Mouse (Mus musculus) midbrain, embryonic 15.5 days (tissue): ENCODE data around the gene Mrpl58. TPM values are rescaled to one million over a fixed set of nuclear protein-coding genes. Genes with fewer than 3 reads are reported as not detected.
A peak's percentile ranks its signal among the peaks of the same experiment; 100 is the strongest.

Experiments
- ATAC-seq: fragments of 200-750 bp; cut with Nextera tagmentation; replicated peaks from 2 replicates; pipeline ENCODE4 v1.8.0; 2017; ENCODE audit warnings: moderate TSS enrichment
- H3K27ac ChIP-seq: fragments of 300-500 bp; sonication (generic); 2 replicates; pipeline ENCODE4 v1.5.1; 2015; ENCODE audit warnings: mild to moderate bottlenecking, inconsistent platforms
- H3K27me3 ChIP-seq: fragments of 300-500 bp; sonication (generic); replicated peaks from 2 replicates; pipeline ENCODE4 v1.6.1; 2015; ENCODE audit warnings: inconsistent platforms
- H3K36me3 ChIP-seq: fragments of 300-500 bp; sonication (generic); replicated peaks from 2 replicates; pipeline ENCODE4 v1.6.1; 2015; ENCODE audit warnings: inconsistent platforms
- H3K4me1 ChIP-seq: fragments of 300-500 bp; sonication (generic); 2 replicates; pipeline ENCODE4 v1.6.1; 2015; ENCODE audit warnings: inconsistent platforms
- H3K4me2 ChIP-seq: fragments of 300-500 bp; sonication (generic); 2 replicates; pipeline ENCODE4 v1.6.1; 2015; ENCODE audit warnings: inconsistent platforms, mild to moderate bottlenecking, moderate library complexity
- H3K4me3 ChIP-seq: fragments of 300-500 bp; sonication (generic); 2 replicates; pipeline ENCODE4 v1.5.1; 2015; ENCODE audit warnings: mild to moderate bottlenecking, inconsistent platforms
- H3K9ac ChIP-seq: fragments of 300-500 bp; sonication (generic); 2 replicates; pipeline ENCODE4 v1.6.1; 2015; ENCODE audit warnings: mild to moderate bottlenecking, inconsistent platforms
- H3K9me3 ChIP-seq: fragments of 300-500 bp; sonication (generic); 2 replicates; pipeline ENCODE4 v1.6.1; 2016; ENCODE audit warnings: inconsistent platforms
- WGBS: fragments of 180-500 bp; shearing (Covaris S2); methylation state at CpG from one replicate; pipeline ENCODE4 v1.1.7; 2015; ENCODE audit warnings: mixed read lengths; 5-methylcytosine and 5-hydroxymethylcytosine counted together
- polyA plus RNA-seq: library from polyadenylated mRNA; unstranded; fragments of >200 nt; fragmentation: Nextera tagmentation; extraction: Ambion mirVana; gene quantifications from 2 replicates; pipeline ENCODE4 v1.2.1, GENCODE M21; 2015

Gene Mrpl58
- 182 and 191 TPM in 2 replicates for polyA plus RNA-seq

DNA sequence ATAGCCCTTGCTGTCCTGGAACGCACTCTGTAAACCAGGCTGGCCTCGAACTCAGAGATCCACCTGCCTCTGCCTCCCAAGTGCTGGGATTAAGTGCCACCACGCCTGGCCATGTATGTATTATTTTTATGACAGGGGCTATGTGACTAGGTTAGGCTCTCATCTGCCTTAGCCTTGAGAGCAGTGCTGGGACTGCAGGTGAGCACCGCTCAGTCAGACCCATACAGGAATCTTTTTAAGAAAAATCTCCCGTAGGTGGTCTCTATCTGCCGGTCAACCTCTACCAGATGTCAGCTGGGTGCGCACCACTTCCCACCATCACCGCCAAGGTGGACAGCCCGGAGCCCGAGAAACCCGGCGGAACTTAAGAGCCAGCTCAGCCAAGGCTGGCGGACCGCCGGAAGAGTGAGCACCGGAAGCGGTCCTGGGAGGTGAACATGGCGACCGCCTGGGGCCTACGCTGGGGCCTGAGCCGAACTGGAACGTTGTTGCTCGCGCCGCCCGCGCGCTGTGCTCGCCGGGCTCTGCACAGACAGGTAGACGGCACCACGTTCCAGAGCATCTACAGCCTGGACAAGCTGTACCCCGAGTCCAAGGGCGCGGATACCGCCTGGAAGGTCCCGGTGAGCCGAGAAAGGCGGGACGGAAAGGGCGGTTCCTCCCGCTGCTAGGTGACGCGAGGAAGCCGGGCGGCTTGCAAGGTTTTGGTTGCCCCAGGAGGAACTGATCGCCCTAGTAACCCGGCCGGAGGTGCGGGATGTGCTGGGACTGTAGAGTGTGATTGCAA, at the start of gene Mrpl58:
Gene Mrpl58, plus strand, starts transcription at position 415 of the 787 bp plus-strand sequence.
- Histone ChIP-seq H3K4me3 (peak within 1 kb of the TSS; percentile 78), H3K4me1 (peaks cover 39% of the 10 kb centered on the region), H3K27ac (peak within 1 kb of the TSS; percentile 91), H3K4me2 (peak within 1 kb of the TSS; percentile 82), H3K9ac (peak within 1 kb of the TSS; percentile 90), H3K9me3 (no peaks in the 10 kb centered on the region), H3K27me3 (no peaks in the 10 kb centered on the region), H3K36me3 (no peaks in the 10 kb centered on the region)
- WGBS = 3% methylated on average over 50 of the region's 50 CpGs
- ATAC-seq = peak; percentile 91

DNA sequence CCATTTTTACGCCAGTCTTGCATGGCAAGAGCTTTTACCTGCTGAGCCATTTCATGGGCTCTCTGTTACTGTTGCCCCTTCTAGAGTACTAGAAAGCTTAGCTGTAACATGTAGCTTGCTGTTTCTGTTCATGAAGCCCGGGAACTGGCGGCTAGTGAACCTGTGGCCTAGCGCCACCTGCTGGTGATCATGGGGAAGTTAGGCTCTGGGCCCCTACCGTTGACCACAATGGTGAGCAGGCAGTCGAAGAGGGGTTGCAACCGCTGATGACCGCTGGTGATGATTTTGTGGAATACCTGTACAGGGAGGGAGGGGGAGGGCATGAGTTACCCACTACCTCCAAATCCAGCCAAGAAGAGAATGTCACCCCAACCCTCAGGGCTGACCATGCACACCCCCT, 49.4 kb upstream of the Mrpl58 start:
- peak; percentile 38; the same call in 1 of the 2 replicates for ATAC-seq
- Histone ChIP-seq H3K4me2 (no peak overlapping the region), H3K4me1 (peaks cover 7% of the 10 kb centered on the region), H3K27ac (no peak overlapping the region), H3K36me3 (peaks cover 23% of the 10 kb centered on the region), H3K27me3 (no peaks in the 10 kb centered on the region), H3K9ac (no peak overlapping the region), H3K9me3 (no peaks in the 10 kb centered on the region), H3K4me3 (no peak overlapping the region)
- 9% methylated on average over 8 of the region's 8 CpGs for WGBS

DNA sequence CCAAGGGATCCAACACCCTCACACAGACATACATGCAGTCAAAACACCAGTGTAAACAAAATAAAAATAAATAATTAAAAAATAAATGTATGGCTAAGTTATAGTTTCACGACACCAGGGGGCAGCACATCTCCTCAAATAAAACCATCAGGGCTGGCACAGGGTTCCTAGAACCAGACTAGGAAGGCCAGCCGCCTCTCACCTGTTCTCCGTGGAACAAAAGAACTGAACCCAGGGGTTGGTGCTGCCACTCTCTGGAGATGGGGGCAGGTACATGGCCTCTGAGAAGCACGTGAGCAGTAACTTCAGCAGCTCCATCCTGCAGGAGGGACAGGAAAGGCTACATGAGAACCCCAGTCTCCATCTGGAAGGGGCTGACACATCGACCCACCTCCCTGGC, 45.1 kb upstream of the Mrpl58 start:
- ATAC-seq = peak; percentile 59; the same call in 1 of the 2 replicates
- peak overlapping the region; percentile 52 for H3K27ac ChIP-seq
- H3K9me3 ChIP-seq = no peaks in the 10 kb centered on the region
- H3K36me3 ChIP-seq = peaks cover 4% of the 10 kb centered on the region
- H3K4me2 ChIP-seq = no peak overlapping the region
- WGBS = 17% methylated on average over 5 of the region's 5 CpGs
- H3K4me1 ChIP-seq = peaks cover 13% of the 10 kb centered on the region
- H3K4me3 ChIP-seq = no peak overlapping the region
- H3K27me3 ChIP-seq = no peaks in the 10 kb centered on the region
- 0 out of 2 replicates have a peak overlapping the region, but pooled peaks have one; percentile 18 for H3K9ac ChIP-seq

DNA sequence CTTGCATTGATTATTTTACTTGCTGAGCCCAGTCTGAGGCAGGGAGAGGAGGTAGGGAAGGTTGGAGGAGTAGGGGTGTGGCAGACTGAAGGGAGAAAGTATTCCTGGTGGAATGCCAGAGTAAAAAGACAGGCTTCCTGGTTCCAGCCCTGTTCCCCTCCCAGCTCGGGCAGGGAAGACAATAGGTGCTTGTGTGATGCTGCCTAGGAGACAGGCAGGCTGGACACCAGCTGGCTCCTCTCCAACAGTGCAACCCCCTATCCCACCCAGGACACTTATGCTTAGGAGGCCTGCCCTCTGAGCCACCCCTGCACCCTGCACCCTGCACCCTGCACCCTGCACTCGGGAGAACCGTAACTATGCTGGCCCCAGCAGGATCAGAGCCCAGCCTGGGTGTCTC, 44.3 kb upstream of the Mrpl58 start:
- Histone ChIP-seq H3K4me2 (no peak overlapping the region), H3K27ac (peak overlapping the region; percentile 52; the same call in 1 of the 2 replicates), H3K36me3 (peaks cover 3% of the 10 kb centered on the region), H3K4me1 (peaks cover 18% of the 10 kb centered on the region), H3K4me3 (no peak overlapping the region), H3K9me3 (no peaks in the 10 kb centered on the region), H3K27me3 (no peaks in the 10 kb centered on the region), H3K9ac (no peak overlapping the region)
- no peak for ATAC-seq
- 48% methylated on average over 3 of the region's 3 CpGs for WGBS

DNA sequence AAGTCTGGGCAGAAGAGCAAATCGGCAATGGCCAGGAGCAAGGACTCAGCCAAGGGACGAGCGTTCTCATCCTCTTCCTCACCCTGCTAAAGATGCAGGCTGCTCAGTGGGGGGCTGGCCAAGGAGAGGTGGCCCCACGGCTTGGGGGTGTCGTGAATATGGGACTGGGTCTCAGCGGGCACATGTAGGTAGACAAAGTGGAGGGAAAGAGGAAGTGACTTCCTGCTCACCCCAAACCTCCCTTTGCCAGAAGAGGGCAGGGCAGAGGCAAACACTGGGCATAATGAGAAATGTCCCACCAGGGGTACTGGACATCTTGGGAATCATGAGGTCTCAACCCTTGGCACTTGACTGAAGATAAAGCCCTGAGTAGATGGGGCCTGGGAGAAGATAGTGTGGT, 43.8 kb upstream of the Mrpl58 start:
- Histone ChIP-seq H3K36me3 (peaks cover 3% of the 10 kb centered on the region), H3K4me3 (no peak overlapping the region), H3K9me3 (no peaks in the 10 kb centered on the region), H3K9ac (no peak overlapping the region), H3K4me2 (no peak overlapping the region), H3K27ac (peak overlapping the region; percentile 14; the same call in 1 of the 2 replicates), H3K27me3 (no peaks in the 10 kb centered on the region), H3K4me1 (peaks cover 22% of the 10 kb centered on the region)
- ATAC-seq = no peak
- 67% methylated on average over 6 of the region's 6 CpGs for WGBS

DNA sequence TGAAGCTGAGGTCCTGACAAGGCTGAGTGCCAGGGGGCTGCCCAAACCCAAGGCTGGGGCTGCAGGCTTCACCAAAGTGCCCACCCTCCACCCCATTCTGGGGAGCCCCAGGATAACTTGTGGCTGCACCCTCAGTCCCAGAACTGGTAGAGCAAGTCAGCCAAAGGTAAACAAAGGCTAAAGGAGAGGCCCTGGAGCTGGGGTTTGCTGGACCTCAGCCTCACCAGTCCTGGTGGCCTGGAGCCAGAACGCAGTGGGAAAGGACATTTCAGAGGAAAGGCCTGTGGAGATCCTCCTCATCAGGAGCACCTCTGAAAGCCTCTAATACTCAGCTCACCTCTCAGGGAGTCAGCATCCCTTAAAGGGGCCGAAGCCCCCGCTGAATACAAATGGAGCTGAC, 39.4 kb upstream of the Mrpl58 start:
- no peak overlapping the region for H3K9ac ChIP-seq
- H3K9me3 ChIP-seq = no peaks in the 10 kb centered on the region
- H3K4me2 ChIP-seq = no peak overlapping the region
- ATAC-seq = no peak
- H3K4me3 ChIP-seq = no peak overlapping the region
- no peak overlapping the region for H3K27ac ChIP-seq
- H3K27me3 ChIP-seq = no peaks in the 10 kb centered on the region
- WGBS = 87% methylated on average over 3 of the region's 3 CpGs
- H3K36me3 ChIP-seq = no peaks in the 10 kb centered on the region; the same call in 1 of the 2 replicates
- peaks cover 36% of the 10 kb centered on the region for H3K4me1 ChIP-seq

DNA sequence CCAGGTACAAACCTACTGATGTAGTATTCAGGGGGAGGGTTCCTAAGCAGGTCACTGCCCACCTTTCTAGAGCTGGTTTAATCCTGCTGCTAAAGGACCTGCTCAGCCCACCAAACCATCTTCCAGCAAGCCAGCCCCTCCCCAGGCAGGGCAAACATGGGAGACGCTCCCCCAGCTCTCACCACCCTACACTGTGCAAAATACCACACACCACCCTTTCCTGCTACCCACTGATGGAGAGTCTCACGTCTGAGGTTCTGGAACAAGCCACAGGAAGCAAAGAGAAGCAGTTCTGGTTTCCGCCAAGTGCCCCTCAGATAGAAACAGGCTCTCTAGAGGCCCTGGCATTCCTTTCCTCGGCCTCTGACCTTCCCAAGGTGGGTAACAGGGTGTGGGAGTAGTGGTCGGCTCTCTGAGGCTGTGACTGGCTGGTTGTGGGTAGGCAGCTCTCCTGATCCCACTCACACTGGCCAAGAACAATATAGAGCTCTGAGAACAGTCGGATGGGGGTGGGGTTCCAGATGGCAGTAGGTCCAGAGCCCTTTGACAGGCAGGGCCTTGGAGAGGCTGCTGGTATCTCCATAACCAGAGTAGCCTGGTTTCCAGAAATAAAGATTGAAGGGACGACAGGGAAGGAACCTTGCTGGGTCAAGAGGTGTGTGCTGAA, 37.4 kb upstream of the Mrpl58 start:
- peak overlapping the region; percentile 7; the same call in 1 of the 2 replicates for H3K9ac ChIP-seq
- H3K36me3 ChIP-seq = no peaks in the 10 kb centered on the region; the same call in 1 of the 2 replicates
- 0 out of 2 replicates have a peak, but pooled peaks cover 6% of the 10 kb centered on the region for H3K27me3 ChIP-seq
- peak; percentile 35 for ATAC-seq
- H3K4me1 ChIP-seq = peaks cover 30% of the 10 kb centered on the region
- WGBS = 46% methylated on average over 7 of the region's 7 CpGs
- peak overlapping the region; percentile 84 for H3K4me2 ChIP-seq
- peak overlapping the region; percentile 87 for H3K27ac ChIP-seq
- no peaks in the 10 kb centered on the region for H3K9me3 ChIP-seq
- H3K4me3 ChIP-seq = peak overlapping the region; percentile 63

DNA sequence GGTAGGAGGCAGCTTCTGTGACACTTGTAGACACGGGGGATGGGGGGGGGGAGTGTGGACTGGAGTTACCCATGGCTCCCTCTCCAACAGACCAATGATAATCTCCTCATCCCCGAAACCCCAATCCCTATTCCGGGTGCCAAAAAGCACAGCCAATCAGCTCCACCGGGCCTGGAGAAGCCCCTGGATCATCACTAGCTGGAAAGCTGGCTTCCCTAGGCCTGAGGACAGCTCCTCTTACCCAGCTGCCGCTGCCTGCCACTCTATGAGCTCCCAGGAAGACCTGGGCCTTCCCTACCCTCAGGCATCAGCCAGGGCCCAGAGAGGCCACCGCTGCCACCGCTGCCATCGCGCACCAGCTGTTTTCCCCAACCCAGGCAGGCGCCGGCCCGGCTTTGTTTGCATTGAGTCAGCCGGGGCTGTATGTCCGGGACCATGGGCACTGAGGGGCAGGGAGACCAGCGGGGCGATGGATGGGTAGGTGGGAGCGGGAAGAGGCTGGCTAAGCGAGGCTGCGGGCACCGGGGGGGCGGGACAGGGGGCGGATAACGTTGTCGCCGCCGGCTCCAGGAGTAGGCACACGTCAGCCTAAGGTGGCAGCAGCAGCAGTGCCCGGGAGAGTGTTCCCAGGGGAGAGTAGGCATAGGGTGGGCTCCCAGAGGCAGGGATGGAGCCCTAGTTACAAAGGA, 36.7 kb upstream of the Mrpl58 start:
- Histone ChIP-seq H3K4me3 (peak overlapping the region; percentile 63), H3K36me3 (no peaks in the 10 kb centered on the region), H3K9me3 (no peaks in the 10 kb centered on the region), H3K4me2 (peak overlapping the region; percentile 84), H3K27ac (peak overlapping the region; percentile 87), H3K4me1 (peaks cover 30% of the 10 kb centered on the region), H3K9ac (peak overlapping the region; percentile 80), H3K27me3 (0 out of 2 replicates have a peak, but pooled peaks cover 6% of the 10 kb centered on the region)
- WGBS = under 1% methylated on average over 28 of the region's 28 CpGs
- ATAC-seq = peak; percentile 76

DNA sequence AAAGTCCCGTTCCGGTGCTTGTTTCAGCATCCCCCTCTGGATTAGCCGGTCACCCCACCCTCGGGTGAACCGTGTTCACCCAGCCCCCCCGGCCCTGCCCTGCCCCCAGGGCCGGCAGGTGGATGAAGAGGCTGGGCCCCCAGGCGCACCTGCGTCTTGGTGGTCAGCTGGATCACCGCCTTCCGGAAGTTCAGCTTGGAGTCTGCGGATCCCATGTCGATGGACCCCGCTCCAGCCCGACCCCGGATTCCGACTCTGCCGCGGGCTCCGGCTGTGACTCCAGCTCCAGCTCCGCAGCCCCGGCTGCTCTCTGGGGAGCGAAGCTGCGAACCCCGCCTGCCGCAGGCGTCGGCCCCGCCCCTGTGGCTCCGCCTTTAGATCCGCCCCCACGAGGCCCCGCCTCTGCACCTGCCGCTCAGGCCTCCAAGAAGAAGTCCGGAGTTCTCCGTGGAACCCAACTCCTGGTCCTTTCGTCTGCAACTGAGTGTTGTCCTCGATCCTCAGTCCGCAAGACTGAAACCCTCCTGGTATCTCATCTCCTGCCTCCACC, 36.1 kb upstream of the Mrpl58 start, which contains the start of gene Hid1:
Gene Hid1, minus strand, starts transcription at position 362 of the 550 bp plus-strand sequence.
- no peaks in the 10 kb centered on the region for H3K9me3 ChIP-seq
- peak within 1 kb of the TSS; percentile 80 for H3K9ac ChIP-seq
- WGBS = under 1% methylated on average over 39 of the region's 39 CpGs
- 0 out of 2 replicates have a peak, but pooled peaks cover 6% of the 10 kb centered on the region for H3K27me3 ChIP-seq
- peak within 1 kb of the TSS; percentile 87 for H3K27ac ChIP-seq
- ATAC-seq = peak; percentile 77
- peak within 1 kb of the TSS; percentile 63 for H3K4me3 ChIP-seq
- peak within 1 kb of the TSS; percentile 84 for H3K4me2 ChIP-seq
- H3K4me1 ChIP-seq = peaks cover 30% of the 10 kb centered on the region
- no peaks in the 10 kb centered on the region for H3K36me3 ChIP-seq

DNA sequence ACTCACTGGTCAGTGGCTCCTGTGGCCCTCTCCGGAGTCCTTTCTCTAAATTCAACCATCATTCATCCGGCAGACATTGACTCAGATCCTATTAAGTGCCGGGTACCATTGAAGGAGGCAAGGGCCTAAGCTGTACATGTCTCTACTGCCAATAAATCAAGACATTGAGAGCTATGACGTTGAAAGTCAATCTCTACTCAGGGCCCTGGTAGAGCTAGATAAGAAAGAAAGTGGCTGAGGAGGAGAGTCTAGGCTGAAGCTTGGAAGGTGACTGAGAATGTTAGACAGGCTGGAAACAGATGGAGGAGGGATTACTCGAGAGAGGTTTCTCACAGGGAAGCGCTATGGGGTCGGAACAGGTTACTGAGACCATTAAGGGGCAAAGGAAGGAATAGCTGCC, 33.2 kb upstream of the Mrpl58 start:
- 65% methylated on average over 7 of the region's 7 CpGs for WGBS

DNA sequence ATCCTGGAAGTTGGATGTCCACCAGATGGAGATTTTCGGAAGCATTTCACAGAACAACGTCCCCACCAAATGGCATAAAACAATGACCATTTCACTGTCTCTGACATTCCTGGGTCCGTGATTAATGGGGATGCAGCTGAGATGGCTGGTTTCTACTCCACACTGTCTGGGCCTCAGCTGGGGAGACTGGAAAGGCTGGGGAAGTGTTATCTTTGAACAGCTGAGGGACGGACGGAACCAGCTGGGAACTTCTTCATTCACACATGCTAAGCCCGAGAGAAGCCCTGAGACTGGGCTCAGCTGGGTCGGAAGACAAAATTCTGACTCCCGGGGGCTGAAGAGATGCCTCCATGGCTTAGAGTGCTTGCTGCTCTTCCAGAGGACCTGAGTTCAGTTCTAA, 32.2 kb upstream of the Mrpl58 start:
- no peak for ATAC-seq
- 76% methylated on average over 8 of the region's 8 CpGs for WGBS

More for the DNA sequence above, 33.2 kb upstream of the Mrpl58 start:
- H3K4me1 ChIP-seq = peaks cover 30% of the 10 kb centered on the region
- H3K27ac ChIP-seq = no peak overlapping the region
- no peaks in the 10 kb centered on the region for H3K9me3 ChIP-seq
- H3K4me2 ChIP-seq = no peak overlapping the region
- H3K27me3 ChIP-seq = peaks cover 6% of the 10 kb centered on the region; the same call in 1 of the 2 replicates
- ATAC-seq = no peak
- no peak overlapping the region for H3K4me3 ChIP-seq
- H3K9ac ChIP-seq = no peak overlapping the region
- no peaks in the 10 kb centered on the region for H3K36me3 ChIP-seq

More for the DNA sequence above, 32.2 kb upstream of the Mrpl58 start:
- no peak overlapping the region for H3K27ac ChIP-seq
- H3K9ac ChIP-seq = no peak overlapping the region
- H3K9me3 ChIP-seq = no peaks in the 10 kb centered on the region
- H3K4me2 ChIP-seq = no peak overlapping the region
- H3K4me1 ChIP-seq = peaks cover 20% of the 10 kb centered on the region
- H3K36me3 ChIP-seq = no peaks in the 10 kb centered on the region
- H3K27me3 ChIP-seq = peaks cover 6% of the 10 kb centered on the region; the same call in 1 of the 2 replicates
- no peak overlapping the region for H3K4me3 ChIP-seq
